Mouse (Mus musculus) forebrain, embryonic 11.5 days (tissue): Measurements from ENCODE around the gene Dhx36. TPM values are rescaled to one million over a fixed set of nuclear protein-coding genes. Genes with fewer than 3 reads are reported as not detected.

Source experiments
- ATAC-seq: fragments of 200-750 bp; cut with Nextera tagmentation; replicated peaks from 2 replicates; pipeline ENCODE4 v1.8.0; 2017; ENCODE audit warnings: moderate TSS enrichment; ENCODE audit not compliant: low FRiP score
- DNase-seq: peaks from one replicate; pipeline ENCODE4 v3.0.0-alpha.2; 2017; ENCODE audit warnings: low spot score
- H3K27ac ChIP-seq: fragments of 300-500 bp; sonication (generic); 2 replicates; pipeline ENCODE4 v1.5.1; 2014; ENCODE audit warnings: low read depth, low read length
- H3K27me3 ChIP-seq: fragments of 300-500 bp; sonication (generic); 2 replicates; pipeline ENCODE4 v1.6.1; 2014; ENCODE audit warnings: mild to moderate bottlenecking, low read length, mixed read lengths; ENCODE audit not compliant: control insufficient read depth, insufficient read depth
- H3K36me3 ChIP-seq: fragments of 300-500 bp; sonication (generic); 2 replicates; pipeline ENCODE4 v1.6.1; 2014; ENCODE audit warnings: mild to moderate bottlenecking, low read length, moderate library complexity, mixed read lengths; ENCODE audit not compliant: control insufficient read depth, insufficient read depth
- H3K4me1 ChIP-seq: fragments of 300-500 bp; sonication (generic); replicated peaks from 2 replicates; pipeline ENCODE4 v1.6.1; 2014; ENCODE audit warnings: low read length, mixed read lengths; ENCODE audit not compliant: control insufficient read depth, insufficient read depth
- H3K4me2 ChIP-seq: fragments of 300-500 bp; sonication (generic); 2 replicates; pipeline ENCODE4 v1.6.1; 2014; ENCODE audit warnings: low read depth, mild to moderate bottlenecking, low read length, moderate library complexity, mixed read lengths; ENCODE audit not compliant: severe bottlenecking
- H3K4me3 ChIP-seq: fragments of 300-500 bp; sonication (generic); 2 replicates; pipeline ENCODE4 v1.5.1; 2014; ENCODE audit warnings: low read depth, low read length
- H3K9ac ChIP-seq: fragments of 300-500 bp; sonication (generic); 2 replicates; pipeline ENCODE4 v1.6.1; 2014; ENCODE audit warnings: low read length
- H3K9me3 ChIP-seq: fragments of 300-500 bp; sonication (generic); 2 replicates; pipeline ENCODE4 v1.6.1; 2016; ENCODE audit warnings: low read length, mixed read lengths; ENCODE audit not compliant: control insufficient read depth
- WGBS: fragments of 180-500 bp; shearing (Covaris S2); extraction: QIAGEN DNeasy Blood & Tissue Kit; methylation state at CpG from one replicate; pipeline ENCODE4 v1.1.7; 2014; 5-methylcytosine and 5-hydroxymethylcytosine counted together
- polyA plus RNA-seq: library from polyadenylated mRNA; unstranded; fragments of >200 nt; fragmentation: Nextera tagmentation; extraction: Ambion mirVana; gene quantifications from 2 replicates; pipeline ENCODE4 v1.2.1, GENCODE M21; 2014

Gene Dhx36
- polyA plus RNA-seq, 1 experiment from 2014 or later: 53.9 TPM

DNA sequence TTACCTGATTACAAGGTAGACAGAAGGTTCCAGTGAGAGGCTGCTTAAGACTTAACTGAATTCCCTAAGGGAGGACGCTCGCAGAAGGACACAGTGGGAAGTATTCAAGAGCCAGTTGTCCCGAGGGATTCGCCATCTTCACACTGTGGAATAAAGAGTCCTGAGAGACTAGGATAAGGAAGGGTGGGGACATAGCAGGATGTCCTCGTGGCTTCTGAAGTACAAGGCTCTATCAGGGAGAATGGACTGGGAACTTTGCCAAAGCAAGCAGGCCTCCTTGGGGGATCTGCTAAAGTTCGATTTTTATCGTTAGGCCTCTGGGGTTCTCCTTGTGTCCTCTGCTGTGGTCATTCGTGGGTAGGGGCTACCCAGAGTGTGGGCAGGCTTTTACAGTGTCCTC lies 59.7 kb downstream of the Dhx36 start:
- no peak for ATAC-seq
- no peaks in the 10 kb centered on the region for H3K4me1 ChIP-seq
- H3K27me3 ChIP-seq: no peaks in the 10 kb centered on the region
- no peak overlapping the region for H3K4me3 ChIP-seq
- H3K4me2 ChIP-seq: no peak overlapping the region
- no peak overlapping the region for H3K27ac ChIP-seq
- H3K9me3 ChIP-seq: no peaks in the 10 kb centered on the region
- WGBS: 79% methylated on average over 8 of the region's 8 CpGs
- DNase-seq: no peak
- H3K36me3 ChIP-seq: no peaks in the 10 kb centered on the region
- H3K9ac ChIP-seq: no peak overlapping the region

DNA sequence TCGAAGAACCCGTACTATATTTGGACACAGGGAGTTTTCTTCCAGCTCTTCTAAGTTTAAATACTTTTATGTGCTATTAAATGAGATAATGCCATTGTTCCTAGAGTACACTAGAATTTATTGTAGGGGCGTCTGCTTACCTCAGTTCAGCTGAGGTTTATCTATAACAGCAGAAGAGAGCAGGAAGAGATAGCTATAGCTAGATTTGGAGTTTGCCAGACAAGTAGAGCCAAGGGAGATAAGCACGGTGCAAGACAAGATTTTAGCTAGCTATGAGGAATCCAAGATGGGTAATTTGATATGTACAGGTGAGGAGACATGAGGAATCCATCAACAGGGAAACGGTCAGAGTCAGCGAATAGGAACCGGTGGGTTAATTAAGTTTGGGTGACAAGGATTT lies 60.5 kb downstream of the Dhx36 start:
- Histone ChIP-seq H3K4me3 (no peak overlapping the region), H3K9me3 (no peaks in the 10 kb centered on the region), H3K9ac (no peak overlapping the region), H3K36me3 (no peaks in the 10 kb centered on the region), H3K4me1 (no peaks in the 10 kb centered on the region), H3K27ac (no peak overlapping the region), H3K27me3 (no peaks in the 10 kb centered on the region), H3K4me2 (no peak overlapping the region)
- ATAC-seq (no peak), DNase-seq (no peak)
- 92% methylated on average over 7 of the region's 7 CpGs for WGBS

DNA sequence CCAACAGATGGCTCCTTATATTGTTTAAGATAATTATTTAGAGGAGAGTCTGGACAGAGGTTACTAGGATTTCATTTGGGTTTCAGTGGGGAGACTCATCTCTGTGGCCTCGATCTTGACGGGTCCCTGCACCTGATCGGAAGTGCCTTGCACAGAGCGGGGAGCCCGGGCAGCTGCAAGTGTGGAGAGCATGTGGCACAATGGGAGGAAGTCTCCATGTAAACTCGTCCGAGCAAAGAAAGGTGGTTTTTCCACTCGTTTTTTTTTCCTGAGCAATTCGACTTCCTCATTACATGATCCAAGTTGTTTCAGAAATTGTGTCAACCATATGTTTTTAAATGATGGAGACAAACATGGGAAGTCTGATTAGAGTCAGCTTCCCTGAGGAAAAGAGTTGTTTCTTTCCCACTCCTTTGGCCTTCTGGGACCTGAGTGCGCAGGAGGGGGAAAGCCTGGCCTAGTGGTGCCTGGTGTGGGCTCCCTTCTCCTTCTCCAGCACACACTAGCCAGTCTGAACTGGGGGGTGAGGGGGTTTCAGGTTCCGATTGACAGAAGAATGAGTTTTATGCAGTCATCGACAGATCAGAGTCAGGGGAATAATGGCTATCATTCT lies 63.1 kb downstream of the Dhx36 start:
- Histone ChIP-seq H3K4me3 (no peak overlapping the region), H3K9ac (no peak overlapping the region), H3K27ac (no peak overlapping the region), H3K27me3 (no peaks in the 10 kb centered on the region), H3K4me1 (no peaks in the 10 kb centered on the region), H3K9me3 (no peaks in the 10 kb centered on the region), H3K4me2 (no peak overlapping the region), H3K36me3 (no peaks in the 10 kb centered on the region)
- 81% methylated on average over 12 of the region's 12 CpGs for WGBS
- no peak for ATAC-seq
- DNase-seq: no peak

DNA sequence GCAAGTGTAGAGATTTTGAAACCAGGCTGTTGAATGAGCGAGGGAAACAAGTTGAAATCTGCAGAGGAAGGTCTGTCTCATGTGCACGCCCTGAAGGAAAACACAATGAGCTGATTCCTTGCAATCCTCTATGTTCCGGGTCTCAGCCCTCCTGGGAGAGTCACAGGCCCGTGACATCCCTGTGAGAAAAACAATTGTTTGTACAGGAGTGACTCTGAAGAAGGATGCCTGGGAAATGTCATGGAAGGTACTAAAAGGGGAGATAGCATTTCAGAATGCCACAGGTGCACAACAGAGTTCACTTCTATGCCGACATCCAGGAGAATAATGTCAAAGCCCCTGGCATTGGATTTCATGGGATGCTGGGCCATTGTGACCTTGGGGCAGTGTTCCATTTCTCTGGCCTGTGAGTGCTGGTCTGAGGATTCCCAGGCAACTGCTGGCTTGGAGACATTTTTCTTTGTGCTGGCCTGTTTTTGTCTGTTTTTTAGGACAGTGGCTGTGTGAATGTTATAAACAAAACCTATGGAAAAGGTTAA lies 66.3 kb downstream of the Dhx36 start:
- no peak overlapping the region for H3K9ac ChIP-seq
- WGBS: 28% methylated on average over 5 of the region's 5 CpGs
- H3K27me3 ChIP-seq: no peaks in the 10 kb centered on the region
- H3K4me1 ChIP-seq: no peaks in the 10 kb centered on the region
- H3K27ac ChIP-seq: no peak overlapping the region
- no peak for DNase-seq
- no peaks in the 10 kb centered on the region for H3K36me3 ChIP-seq
- ATAC-seq: no peak
- no peak overlapping the region for H3K4me2 ChIP-seq
- no peak overlapping the region for H3K4me3 ChIP-seq
- no peaks in the 10 kb centered on the region for H3K9me3 ChIP-seq

DNA sequence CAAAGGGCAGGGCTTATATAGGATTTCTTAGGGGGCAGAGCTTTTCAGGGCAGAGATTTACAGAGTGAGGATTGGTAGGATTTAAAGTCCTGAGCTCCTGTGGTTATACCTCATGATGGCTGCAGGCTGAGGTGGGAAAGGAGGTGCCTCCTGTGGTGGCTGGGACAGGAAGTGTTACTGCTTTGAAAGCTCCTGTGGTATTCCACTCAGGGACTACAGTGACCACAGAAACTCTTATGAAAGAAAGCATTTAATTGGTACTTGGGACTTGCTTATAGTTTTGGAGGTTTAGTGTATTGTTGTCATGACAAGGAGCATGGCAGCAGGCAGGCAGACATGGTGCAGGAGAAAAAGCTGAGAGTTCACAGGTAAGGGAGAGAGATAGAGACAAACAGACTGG lies 70.9 kb downstream of the Dhx36 start:
- no peak overlapping the region for H3K9ac ChIP-seq
- DNase-seq (no peak), ATAC-seq (no peak)
- no peaks in the 10 kb centered on the region for H3K9me3 ChIP-seq
- no peaks in the 10 kb centered on the region for H3K36me3 ChIP-seq
- H3K27ac ChIP-seq: no peak overlapping the region
- H3K4me2 ChIP-seq: no peak overlapping the region
- H3K27me3 ChIP-seq: no peaks in the 10 kb centered on the region
- no peak overlapping the region for H3K4me3 ChIP-seq
- no peaks in the 10 kb centered on the region for H3K4me1 ChIP-seq

DNA sequence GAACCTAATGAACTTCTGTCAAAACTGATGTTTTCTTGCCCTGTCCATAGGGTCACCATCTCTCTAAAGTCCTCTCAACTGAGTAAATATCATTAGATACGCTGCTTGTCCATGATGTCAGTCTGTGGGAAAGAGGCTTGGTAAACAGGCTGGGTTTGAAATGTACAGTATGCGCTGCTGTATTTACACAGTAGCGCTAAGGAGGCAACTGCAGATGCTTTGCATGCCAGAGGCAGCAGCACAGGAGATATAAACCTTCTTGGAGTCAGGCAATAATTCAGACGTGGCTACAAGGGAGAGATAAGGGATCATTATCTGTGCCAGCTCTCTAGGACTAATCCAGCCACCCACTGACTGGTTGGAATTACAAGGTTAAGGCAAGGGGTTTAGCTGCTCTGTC lies 73.1 kb downstream of the Dhx36 start:
- no peak for ATAC-seq
- H3K36me3 ChIP-seq: no peaks in the 10 kb centered on the region
- H3K9me3 ChIP-seq: no peaks in the 10 kb centered on the region
- H3K4me2 ChIP-seq: no peak overlapping the region
- no peak overlapping the region for H3K9ac ChIP-seq
- WGBS: 77% methylated on average over 4 of the region's 4 CpGs
- no peaks in the 10 kb centered on the region for H3K4me1 ChIP-seq
- H3K27ac ChIP-seq: no peak overlapping the region
- H3K4me3 ChIP-seq: no peak overlapping the region
- no peaks in the 10 kb centered on the region for H3K27me3 ChIP-seq
- no peak for DNase-seq

DNA sequence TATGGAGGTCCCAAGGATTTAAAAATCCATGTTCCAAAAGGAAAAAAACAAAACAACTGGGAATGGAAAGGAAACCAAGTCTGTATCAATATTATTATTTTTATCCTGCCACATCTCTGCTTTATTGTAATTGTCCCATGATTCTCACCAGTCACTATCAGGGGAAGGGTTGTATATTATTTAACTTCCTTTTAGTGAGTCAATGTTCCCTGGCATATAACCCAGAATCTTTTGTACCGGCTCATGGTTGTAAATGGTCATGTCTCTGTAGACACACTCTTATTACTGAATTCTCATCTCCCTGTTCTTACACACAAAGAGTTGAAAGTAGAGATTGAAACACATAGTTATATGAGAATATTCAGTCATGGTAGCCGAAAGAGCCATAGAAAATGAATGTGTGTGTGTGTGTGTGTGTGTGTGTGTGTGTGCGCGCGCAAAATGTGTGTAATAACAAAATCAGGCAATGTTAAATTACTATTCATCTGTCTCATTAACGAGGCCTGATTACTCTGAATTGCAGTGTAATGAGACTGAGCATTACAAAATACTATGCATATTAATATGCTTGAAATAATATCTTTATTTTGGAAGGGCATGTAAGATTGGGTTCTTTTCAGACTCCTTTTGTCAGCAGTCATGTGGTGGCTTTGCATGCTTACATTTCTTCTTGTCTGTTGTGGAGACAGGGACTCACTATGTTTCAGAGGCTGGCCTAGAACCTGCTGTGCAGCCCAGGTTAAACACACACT lies 88.2 kb downstream of the Dhx36 start:
- Histone ChIP-seq H3K27ac (no peak overlapping the region), H3K9me3 (no peaks in the 10 kb centered on the region), H3K4me3 (no peak overlapping the region), H3K4me2 (no peak overlapping the region), H3K27me3 (no peaks in the 10 kb centered on the region), H3K9ac (no peak overlapping the region), H3K36me3 (no peaks in the 10 kb centered on the region), H3K4me1 (no peaks in the 10 kb centered on the region)
- DNase-seq (no peak), ATAC-seq (no peak)
- WGBS: 92% methylated on average over 6 of the region's 6 CpGs
